Mouse (Mus musculus): Measurements from ENCODE around the gene Grin2c. TPM values are rescaled to one million over a fixed set of nuclear protein-coding genes. Genes with fewer than 3 reads are reported as not detected.

The Grin2c gene
- polyA plus RNA-seq, 1 experiment from 2014 or later, result 0.22 TPM

DNA sequence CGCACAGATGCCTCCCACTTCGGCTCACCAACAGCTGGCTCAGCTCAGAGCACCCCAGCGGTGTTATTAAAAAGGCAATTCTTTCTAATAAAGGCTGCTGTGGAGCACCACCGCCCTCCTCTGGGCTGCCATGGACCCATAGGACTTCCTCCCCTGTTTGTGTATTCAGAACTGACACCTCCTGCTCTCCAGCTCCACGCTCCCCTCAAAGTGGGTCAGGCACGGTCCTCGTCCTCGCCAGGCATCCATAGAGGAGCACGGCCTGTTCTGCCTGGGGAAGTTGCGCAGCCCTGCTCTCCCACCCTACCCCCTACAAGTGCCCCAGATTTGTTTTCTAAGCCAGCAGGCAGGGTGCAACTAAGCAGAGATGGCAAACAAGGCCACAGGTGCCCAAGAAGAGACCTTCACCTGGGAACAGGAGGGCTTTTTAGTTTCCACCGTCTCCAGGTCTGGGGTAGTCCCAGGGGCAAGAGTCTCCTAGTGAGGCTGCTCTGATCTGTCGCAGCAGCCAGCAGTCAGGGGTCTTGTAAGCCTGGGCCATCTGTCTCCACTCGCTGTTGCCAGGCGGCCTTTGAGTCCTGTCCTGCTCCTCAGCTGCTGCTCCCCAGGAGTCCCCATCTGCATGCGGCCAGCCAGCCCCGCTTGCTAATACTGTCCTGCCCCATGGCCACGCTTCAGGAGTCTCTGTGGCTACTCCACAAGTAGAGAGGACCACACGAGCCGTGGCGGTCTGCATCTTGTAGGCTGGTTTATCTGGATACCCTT lies 33.3 kb downstream of the Grin2c start:
- no peaks in the 10 kb centered on the region for H3K27me3 ChIP-seq
- H3K9ac ChIP-seq (replicated peaks), result no peak overlapping the region
- no peak overlapping the region for H3K4me2 ChIP-seq (replicated peaks)
- 0 out of 2 replicates have a peak, but pooled peaks have one; percentile 10 for ATAC-seq (replicated peaks)
- peaks cover 43% of the 10 kb centered on the region for H3K4me1 ChIP-seq
- H3K4me3 ChIP-seq, result no peak overlapping the region
- no peaks in the 10 kb centered on the region for H3K9me3 ChIP-seq
- 50% methylated on average over 20 of the region's 20 CpGs for WGBS
- no peaks in the 10 kb centered on the region for H3K36me3 ChIP-seq
- 0 out of 2 replicates have a peak overlapping the region, but pooled peaks have one; percentile 14 for H3K27ac ChIP-seq (replicated peaks)

DNA sequence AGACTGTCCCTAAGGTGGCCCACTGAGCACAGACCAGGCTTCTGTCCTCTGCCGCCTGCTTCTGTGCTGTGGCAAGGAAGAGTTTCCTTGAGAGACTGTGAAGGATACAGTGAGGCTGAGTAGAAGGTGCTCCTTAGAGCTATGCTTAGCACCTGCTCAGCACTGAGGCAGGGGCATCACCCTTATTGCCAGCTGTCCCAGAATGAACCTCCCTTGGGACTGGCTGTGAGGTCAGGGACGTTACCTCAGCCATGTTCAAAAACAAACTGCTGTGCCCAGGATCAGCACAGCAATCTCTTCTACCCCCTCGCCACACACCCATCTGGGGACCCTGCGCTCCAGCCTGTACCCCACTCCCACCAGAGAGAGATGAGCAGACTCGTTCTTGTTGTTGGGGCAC lies 34.2 kb downstream of the Grin2c start:
- Histone ChIP-seq H3K4me3 (no peak overlapping the region), H3K36me3 (no peaks in the 10 kb centered on the region), H3K9me3 (no peaks in the 10 kb centered on the region), H3K9ac (replicated peaks) (no peak overlapping the region), H3K4me1 (peaks cover 50% of the 10 kb centered on the region), H3K27ac (replicated peaks) (peak overlapping the region; percentile 81; the same call in 1 of the 2 replicates), H3K27me3 (no peaks in the 10 kb centered on the region), H3K4me2 (replicated peaks) (no peak overlapping the region)
- WGBS, result 78% methylated on average over 5 of the region's 5 CpGs
- no peak for ATAC-seq (replicated peaks)

DNA sequence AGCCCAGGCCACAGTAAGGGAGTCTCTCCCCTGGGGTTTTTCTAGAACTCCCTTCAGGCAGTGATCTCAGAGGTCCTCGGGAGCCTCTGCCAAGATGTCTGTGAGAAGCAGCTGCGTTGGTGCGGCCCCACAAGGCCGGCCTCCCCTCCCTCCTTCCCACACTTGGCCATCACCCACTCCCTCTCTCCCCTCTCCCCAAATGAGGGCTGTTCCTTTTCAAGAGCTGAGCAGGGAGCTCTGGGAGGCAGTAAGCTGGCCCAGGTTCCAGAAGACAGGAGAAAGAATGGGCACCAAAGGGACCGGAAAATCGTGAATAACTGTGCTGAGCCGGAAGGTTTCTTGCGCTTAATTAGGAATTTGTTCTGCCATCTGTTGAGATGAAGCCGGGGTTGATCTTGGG lies 35.1 kb downstream of the Grin2c start:
- Histone ChIP-seq H3K4me3 (no peak overlapping the region), H3K27me3 (no peaks in the 10 kb centered on the region), H3K27ac (replicated peaks) (peak overlapping the region; percentile 81), H3K9me3 (no peaks in the 10 kb centered on the region), H3K4me1 (peaks cover 60% of the 10 kb centered on the region), H3K4me2 (replicated peaks) (no peak overlapping the region), H3K36me3 (no peaks in the 10 kb centered on the region), H3K9ac (replicated peaks) (no peak overlapping the region)
- 25% methylated on average over 9 of the region's 9 CpGs for WGBS
- ATAC-seq (replicated peaks), result peak; percentile 47

DNA sequence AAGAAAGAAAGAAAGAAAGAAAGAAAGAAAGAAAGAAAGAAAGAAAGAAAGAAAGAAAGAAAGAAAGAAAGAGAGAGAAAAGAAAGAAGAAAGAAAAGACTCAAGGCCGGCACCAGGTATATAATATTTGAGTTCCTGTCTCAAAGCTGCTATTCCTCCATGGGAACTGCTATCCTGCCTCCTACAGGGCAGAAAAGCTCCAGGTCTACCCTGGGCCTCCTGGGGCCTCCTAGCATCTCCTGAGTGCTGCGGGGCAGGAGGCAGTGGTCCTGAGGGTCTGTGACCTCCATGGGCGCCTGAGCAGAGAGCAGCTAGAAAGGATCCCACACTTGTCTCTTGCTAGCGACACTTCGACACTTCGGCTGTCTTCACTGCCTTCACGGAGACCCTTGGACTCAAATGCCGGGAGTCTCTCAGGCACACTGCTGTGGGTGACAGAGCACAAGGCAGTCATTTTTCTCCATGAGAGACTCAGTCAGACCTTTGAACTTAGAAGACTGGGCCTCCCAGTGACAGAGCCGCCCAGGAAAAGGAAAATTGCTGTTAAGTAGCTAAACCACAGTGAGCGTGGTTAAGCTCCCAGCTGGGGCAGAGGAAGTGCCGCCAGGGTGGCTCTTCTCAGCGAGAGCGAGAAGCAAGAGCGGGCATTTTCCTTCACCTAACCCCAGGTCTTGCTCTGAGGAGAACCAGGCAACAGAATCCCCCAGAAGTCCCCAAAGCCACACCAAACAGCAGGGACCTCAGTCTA lies 35.7 kb downstream of the Grin2c start:
- H3K27ac ChIP-seq (replicated peaks), result peak overlapping the region; percentile 81
- no peak overlapping the region for H3K4me2 ChIP-seq (replicated peaks)
- ATAC-seq (replicated peaks), result no peak
- H3K9ac ChIP-seq (replicated peaks), result no peak overlapping the region
- H3K27me3 ChIP-seq, result no peaks in the 10 kb centered on the region
- whole genome bisulfite sequencing, result 55% methylated on average over 14 of the region's 14 CpGs
- no peak overlapping the region for H3K4me3 ChIP-seq
- peaks cover 66% of the 10 kb centered on the region for H3K4me1 ChIP-seq
- H3K36me3 ChIP-seq, result no peaks in the 10 kb centered on the region
- H3K9me3 ChIP-seq, result no peaks in the 10 kb centered on the region

DNA sequence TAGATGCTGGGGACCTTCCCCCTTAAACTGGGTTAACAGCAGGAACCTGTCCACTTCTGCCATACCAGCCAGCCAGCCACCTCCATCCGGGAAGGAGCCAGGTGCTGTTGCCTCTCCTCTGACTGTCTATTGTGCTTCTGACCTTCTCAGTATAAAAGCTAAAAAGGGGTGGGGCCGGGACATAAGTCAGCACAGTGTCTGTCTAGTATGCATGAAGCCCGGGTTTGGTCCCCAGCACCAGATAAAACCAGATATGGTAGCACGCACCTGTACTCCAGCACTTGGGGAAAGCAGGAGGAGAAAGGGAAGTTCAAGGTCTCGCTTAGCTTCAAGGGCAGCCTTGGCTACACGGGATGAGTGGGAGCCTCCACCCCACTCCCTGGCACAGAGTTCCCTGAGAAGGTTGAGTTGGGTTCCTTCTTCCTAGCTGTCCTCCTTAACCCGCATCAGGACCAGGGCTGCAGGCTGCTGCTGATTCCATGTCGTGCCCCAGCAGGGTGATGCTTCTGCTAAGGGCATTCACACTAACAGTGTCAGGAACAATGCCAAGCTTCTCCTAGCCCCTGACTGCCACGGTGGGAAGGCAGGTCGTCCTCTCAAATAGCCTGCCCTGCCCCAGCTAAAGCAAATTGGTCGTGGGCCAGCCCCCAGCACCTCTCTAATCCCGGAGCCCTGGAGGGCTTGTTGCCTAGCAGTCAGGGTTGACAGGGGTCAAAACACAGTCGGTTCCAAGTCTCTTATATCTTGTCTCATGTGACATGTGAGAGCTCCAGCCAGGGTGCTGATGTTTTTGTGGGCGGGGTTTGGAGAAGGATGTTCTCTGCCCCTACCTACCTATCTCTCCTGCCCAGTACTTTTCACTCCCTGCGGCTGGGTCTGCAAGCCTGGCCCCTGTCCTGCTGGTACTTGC lies 37.8 kb downstream of the Grin2c start:
- no peaks in the 10 kb centered on the region for H3K9me3 ChIP-seq
- no peak for ATAC-seq (replicated peaks)
- H3K27me3 ChIP-seq, result no peaks in the 10 kb centered on the region
- H3K36me3 ChIP-seq, result no peaks in the 10 kb centered on the region
- peaks cover 82% of the 10 kb centered on the region for H3K4me1 ChIP-seq
- no peak overlapping the region for H3K4me3 ChIP-seq
- no peak overlapping the region for H3K9ac ChIP-seq (replicated peaks)
- H3K27ac ChIP-seq (replicated peaks), result no peak overlapping the region
- H3K4me2 ChIP-seq (replicated peaks), result no peak overlapping the region
- 47% methylated on average over 15 of the region's 15 CpGs for WGBS

DNA sequence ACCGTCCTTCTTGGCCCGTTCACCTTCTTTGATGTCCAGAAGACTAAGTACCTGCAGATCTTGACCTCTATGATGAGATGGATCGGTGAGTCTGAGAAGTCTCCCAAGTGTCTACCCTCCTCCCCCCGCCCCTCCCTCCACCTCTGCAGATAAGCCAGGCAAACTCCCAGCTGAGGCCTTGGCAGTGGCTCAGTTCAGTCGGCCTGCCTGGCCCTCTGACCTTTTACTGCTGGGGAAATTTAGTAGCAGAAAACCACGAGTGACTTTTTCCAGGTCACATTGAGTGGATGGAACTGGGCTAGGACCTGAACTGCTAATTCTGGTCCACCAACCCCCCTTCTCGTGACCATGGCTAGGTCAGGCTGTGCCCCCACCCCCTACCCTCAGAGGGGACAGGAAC lies 38.6 kb downstream of the Grin2c start:
- H3K27ac ChIP-seq (replicated peaks), result no peak overlapping the region
- no peak overlapping the region for H3K9ac ChIP-seq (replicated peaks)
- H3K27me3 ChIP-seq, result no peaks in the 10 kb centered on the region
- H3K4me3 ChIP-seq, result no peak overlapping the region
- no peaks in the 10 kb centered on the region for H3K36me3 ChIP-seq
- peaks cover 80% of the 10 kb centered on the region for H3K4me1 ChIP-seq
- H3K4me2 ChIP-seq (replicated peaks), result no peak overlapping the region
- no peaks in the 10 kb centered on the region for H3K9me3 ChIP-seq
- WGBS, result 74% methylated on average over 7 of the region's 7 CpGs
- no peak for ATAC-seq (replicated peaks)

DNA sequence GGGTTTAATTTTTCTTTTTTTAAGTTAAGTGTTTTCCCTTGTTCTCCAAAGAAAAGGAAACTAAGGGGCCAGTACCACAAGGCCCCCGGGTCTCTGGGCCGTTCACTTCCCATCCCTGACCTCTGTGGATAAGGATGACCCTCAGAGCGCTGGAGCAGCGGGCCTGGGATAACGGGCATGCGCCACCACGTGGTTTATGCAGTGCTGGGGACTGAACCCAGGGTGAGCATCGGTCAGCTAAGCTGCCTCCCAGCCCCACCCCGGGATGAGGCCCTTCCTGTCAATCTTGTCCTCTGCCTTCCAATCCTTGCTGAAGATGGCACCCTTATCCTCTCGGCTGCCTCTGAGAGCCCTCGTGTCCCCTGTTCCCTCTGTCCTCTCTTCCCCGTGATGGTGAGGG lies 39.4 kb downstream of the Grin2c start:
- H3K4me1 ChIP-seq, result peaks cover 80% of the 10 kb centered on the region
- H3K27me3 ChIP-seq, result no peaks in the 10 kb centered on the region
- H3K36me3 ChIP-seq, result no peaks in the 10 kb centered on the region
- ATAC-seq (replicated peaks), result no peak; the same call in 1 of the 2 replicates
- H3K9ac ChIP-seq (replicated peaks), result no peak overlapping the region
- H3K9me3 ChIP-seq, result no peaks in the 10 kb centered on the region
- peak overlapping the region; percentile 78 for H3K27ac ChIP-seq (replicated peaks)
- no peak overlapping the region for H3K4me2 ChIP-seq (replicated peaks)
- WGBS, result 29% methylated on average over 12 of the region's 12 CpGs
- no peak overlapping the region for H3K4me3 ChIP-seq

DNA sequence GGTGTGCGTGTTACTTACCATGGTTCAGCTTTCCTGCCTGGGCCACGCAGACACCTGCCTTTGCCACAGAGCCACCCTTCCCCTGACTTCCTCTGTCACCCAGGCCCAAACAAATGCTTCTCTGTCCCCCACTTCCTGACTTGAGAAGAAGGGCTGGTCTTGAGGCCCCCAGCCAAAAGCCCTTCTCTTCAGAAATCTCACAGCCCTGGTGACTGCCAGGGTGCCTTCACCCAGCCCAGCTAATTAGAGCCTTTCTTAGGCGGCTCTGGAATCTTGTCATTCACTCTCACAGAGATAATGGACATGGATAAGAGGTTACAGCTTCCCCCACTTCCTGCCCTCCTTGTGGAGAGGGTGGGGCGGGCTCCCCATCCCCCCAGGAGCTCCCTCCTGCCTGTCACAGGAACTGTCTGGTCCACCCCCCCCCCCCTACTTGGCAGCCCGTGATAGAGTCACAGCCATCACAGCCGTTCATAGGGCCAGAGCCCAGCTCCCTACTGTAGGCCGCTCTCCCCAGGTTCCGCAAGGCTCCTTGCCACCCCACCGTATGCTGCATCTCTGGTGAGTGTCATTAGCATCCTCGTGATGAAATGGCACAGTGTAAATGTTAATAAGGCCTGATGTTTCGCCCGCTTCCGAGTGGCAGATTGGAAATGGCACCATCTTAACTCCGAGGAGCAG lies 40.1 kb downstream of the Grin2c start:
- Histone ChIP-seq H3K9ac (replicated peaks) (no peak overlapping the region), H3K9me3 (no peaks in the 10 kb centered on the region), H3K4me3 (no peak overlapping the region), H3K27ac (replicated peaks) (peak overlapping the region; percentile 78), H3K27me3 (no peaks in the 10 kb centered on the region), H3K36me3 (no peaks in the 10 kb centered on the region), H3K4me2 (replicated peaks) (peak overlapping the region; percentile 9), H3K4me1 (peaks cover 80% of the 10 kb centered on the region)
- 9% methylated on average over 14 of the region's 14 CpGs for WGBS
- peak; percentile 76 for ATAC-seq (replicated peaks)

DNA sequence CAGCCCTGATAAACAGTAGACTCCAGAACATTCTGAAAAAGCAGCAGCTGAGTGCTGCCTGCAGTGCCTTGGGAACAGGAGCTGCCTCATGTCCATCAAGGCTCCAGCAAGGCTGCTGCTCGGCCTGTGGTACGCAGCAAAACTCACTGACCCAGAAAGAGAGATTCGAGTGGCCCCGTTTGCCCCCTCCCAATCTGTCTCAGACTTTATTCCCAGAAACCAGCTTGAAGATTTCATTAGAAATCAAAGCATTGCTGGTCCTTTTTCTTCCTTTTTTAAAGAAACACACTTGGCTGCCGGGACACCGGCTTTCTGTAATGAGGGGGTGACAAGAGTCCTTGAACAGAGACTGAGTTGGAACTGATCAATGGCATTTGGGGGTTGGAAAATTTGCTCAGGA lies 41.7 kb downstream of the Grin2c start:
- H3K27me3 ChIP-seq, result no peaks in the 10 kb centered on the region
- no peaks in the 10 kb centered on the region for H3K9me3 ChIP-seq
- H3K9ac ChIP-seq (replicated peaks), result no peak overlapping the region
- 29% methylated on average over 6 of the region's 6 CpGs for WGBS
- no peak for ATAC-seq (replicated peaks)
- no peak overlapping the region for H3K4me2 ChIP-seq (replicated peaks)
- H3K36me3 ChIP-seq, result no peaks in the 10 kb centered on the region
- H3K27ac ChIP-seq (replicated peaks), result peak overlapping the region; percentile 58
- H3K4me3 ChIP-seq, result no peak overlapping the region
- H3K4me1 ChIP-seq, result peaks cover 78% of the 10 kb centered on the region

DNA sequence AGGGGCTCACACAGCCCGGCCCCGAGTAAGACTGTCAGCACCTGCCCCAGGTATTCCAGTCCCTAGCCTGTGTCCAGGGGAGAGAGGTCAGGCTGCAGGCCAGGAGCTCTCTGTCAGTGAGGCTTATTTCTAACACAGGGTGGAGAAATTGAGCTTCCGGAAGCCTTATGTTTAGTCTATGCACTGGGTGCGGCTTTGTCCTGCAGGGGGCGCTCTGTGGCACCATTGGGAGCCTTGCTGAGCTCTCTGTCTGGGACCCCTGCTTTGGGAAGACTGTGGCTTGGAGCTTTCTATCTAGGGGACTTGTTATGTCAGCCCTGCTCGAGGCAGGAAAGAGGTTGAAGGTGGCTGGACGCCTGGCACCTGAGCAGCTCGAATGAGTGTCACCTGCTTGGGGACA lies 42.2 kb downstream of the Grin2c start:
- Histone ChIP-seq H3K4me3 (no peak overlapping the region), H3K9me3 (no peaks in the 10 kb centered on the region), H3K27ac (replicated peaks) (peak overlapping the region; percentile 58), H3K4me2 (replicated peaks) (no peak overlapping the region), H3K36me3 (no peaks in the 10 kb centered on the region), H3K4me1 (peaks cover 78% of the 10 kb centered on the region), H3K27me3 (no peaks in the 10 kb centered on the region), H3K9ac (replicated peaks) (no peak overlapping the region)
- WGBS, result 42% methylated on average over 8 of the region's 8 CpGs
- ATAC-seq (replicated peaks), result no peak

DNA sequence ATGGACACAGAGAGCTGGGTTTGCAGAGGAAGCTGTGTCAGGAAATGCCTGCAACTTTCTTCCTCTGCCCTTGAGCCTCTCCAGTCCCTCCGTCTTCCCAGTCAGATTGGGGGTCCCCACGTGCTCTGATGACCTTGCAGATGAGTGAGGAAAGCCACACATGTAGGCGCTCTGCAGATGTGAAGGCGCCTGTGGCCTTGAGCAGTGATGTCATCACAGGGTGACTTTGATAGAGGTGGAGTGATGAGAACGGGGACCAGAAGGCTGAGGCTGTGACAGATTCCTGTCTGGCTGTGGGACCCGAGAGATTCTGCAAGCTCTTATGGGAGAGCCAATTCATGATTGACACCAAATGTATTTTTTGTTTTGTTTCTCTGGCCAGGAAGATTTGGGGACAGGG lies 43.2 kb downstream of the Grin2c start:
- no peak overlapping the region for H3K27ac ChIP-seq (replicated peaks)
- no peaks in the 10 kb centered on the region for H3K9me3 ChIP-seq
- no peak for ATAC-seq (replicated peaks)
- H3K4me2 ChIP-seq (replicated peaks), result no peak overlapping the region
- 81% methylated on average over 6 of the region's 6 CpGs for WGBS
- H3K4me1 ChIP-seq, result peaks cover 72% of the 10 kb centered on the region
- no peak overlapping the region for H3K4me3 ChIP-seq
- no peak overlapping the region for H3K9ac ChIP-seq (replicated peaks)
- no peaks in the 10 kb centered on the region for H3K36me3 ChIP-seq
- H3K27me3 ChIP-seq, result no peaks in the 10 kb centered on the region

Data from forebrain, embryonic 15.5 days (tissue).